Mouse (Mus musculus): ENCODE data around the gene Adamts8. TPM values are rescaled to one million over a fixed set of nuclear protein-coding genes. Genes with fewer than 3 reads are reported as not detected.

Adamts8 gene
- polyA plus RNA-seq, 1 experiment from 2014 or later, result 10.7 TPM

- no peaks in the 10 kb centered on the region for H3K4me1 ChIP-seq (ENCODE audit: insufficient read depth, low read depth, low read length)
- no peaks in the 10 kb centered on the region for H3K9me3 ChIP-seq (ENCODE audit: low read length)
- H3K9ac ChIP-seq (replicated peaks; ENCODE audit: low read depth), result no peak overlapping the region
- H3K27ac ChIP-seq (ENCODE audit: low read length), result no peak overlapping the region
- H3K27me3 ChIP-seq (replicated peaks; ENCODE audit: insufficient read depth, low read length), result no peaks in the 10 kb centered on the region
- TF ChIP-seq CTCF (IDR thresholded peaks at IDR 0.05), result no peak
- TF ChIP-seq EP300 (IDR thresholded peaks at IDR 0.05), result no peak
- H3K4me2 ChIP-seq (replicated peaks; ENCODE audit: low read depth, low read length), result no peak overlapping the region
- 90% methylated on average over 5 of the region's 5 CpGs for whole genome bisulfite sequencing
- DNase-seq (ENCODE audit: low spot score) (no peak), ATAC-seq (no peak)
- no peak overlapping the region for H3K4me3 ChIP-seq (ENCODE audit: low read depth, low read length)
- H3K36me3 ChIP-seq (ENCODE audit: insufficient read depth, low read length), result peaks cover 6% of the 10 kb centered on the region; the same call in 1 of the 2 replicates
These were observed 39.1 kb upstream of the Adamts8 start for GRCm38 (mm10) chr9:30903266-30903665.

DNA sequence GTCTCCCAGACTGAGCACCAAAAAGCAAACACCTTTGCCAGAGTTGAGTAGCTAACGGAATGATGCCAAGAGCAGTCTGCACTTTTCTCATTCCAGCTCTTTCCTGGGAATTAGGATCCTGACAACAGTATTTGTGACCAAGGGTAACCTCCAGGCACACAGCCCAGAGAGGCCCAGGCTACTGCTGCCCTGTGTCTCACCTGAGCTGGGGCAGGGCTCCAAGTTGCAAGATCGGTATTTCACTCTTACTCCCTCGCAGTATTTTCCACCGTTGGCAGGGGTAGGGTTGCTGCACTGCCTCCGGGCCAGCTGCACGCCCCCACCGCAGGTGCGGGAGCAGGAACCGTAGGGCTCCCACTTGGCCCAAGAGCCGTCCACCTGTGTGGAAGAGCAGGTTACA, 36.5 kb upstream of the Adamts8 start:
- Histone ChIP-seq H3K4me2 (replicated peaks; ENCODE audit: low read depth, low read length) (no peak overlapping the region), H3K4me3 (ENCODE audit: low read depth, low read length) (no peak overlapping the region), H3K27me3 (replicated peaks; ENCODE audit: insufficient read depth, low read length) (no peaks in the 10 kb centered on the region), H3K4me1 (ENCODE audit: insufficient read depth, low read depth, low read length) (no peaks in the 10 kb centered on the region), H3K27ac (ENCODE audit: low read length) (no peak overlapping the region), H3K9ac (replicated peaks; ENCODE audit: low read depth) (no peak overlapping the region), H3K9me3 (ENCODE audit: low read length) (no peaks in the 10 kb centered on the region), H3K36me3 (ENCODE audit: insufficient read depth, low read length) (peaks cover 6% of the 10 kb centered on the region; the same call in 1 of the 2 replicates)
- WGBS, result 61% methylated on average over 10 of the region's 10 CpGs
- ATAC-seq (peak; percentile 23; the same call in 1 of the 2 replicates), DNase-seq (ENCODE audit: low spot score) (peak; percentile 15)
- no peak for TF ChIP-seq EP300 (IDR thresholded peaks at IDR 0.05)
- no peak for TF ChIP-seq CTCF (IDR thresholded peaks at IDR 0.05)

DNA sequence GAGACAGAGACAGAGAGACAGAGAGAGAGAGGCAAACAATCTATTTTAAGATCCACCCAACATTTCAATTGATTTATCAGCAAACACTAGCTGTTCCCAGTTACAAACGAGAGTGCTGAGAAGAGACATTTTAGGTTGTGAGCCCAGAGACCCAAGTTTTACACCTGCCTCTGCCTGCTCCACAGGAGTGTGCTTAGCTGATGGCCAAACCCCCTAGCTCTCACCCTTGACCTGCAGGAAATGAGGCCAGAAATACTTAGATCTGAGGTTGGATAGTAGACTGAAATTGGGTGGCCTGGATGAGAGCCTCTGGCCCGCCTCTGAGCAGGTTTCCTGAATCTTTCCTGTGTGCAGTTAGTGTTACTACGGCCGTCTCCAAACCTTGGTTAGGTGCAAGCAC, 35.9 kb upstream of the Adamts8 start:
- DNase-seq (ENCODE audit: low spot score), result no peak
- H3K36me3 ChIP-seq (ENCODE audit: insufficient read depth, low read length), result peaks cover 6% of the 10 kb centered on the region; the same call in 1 of the 2 replicates
- no peaks in the 10 kb centered on the region for H3K27me3 ChIP-seq (replicated peaks; ENCODE audit: insufficient read depth, low read length)
- 80% methylated on average over 4 of the region's 4 CpGs for WGBS
- H3K27ac ChIP-seq (ENCODE audit: low read length), result no peak overlapping the region
- no peak for ATAC-seq
- H3K9me3 ChIP-seq (ENCODE audit: low read length), result no peaks in the 10 kb centered on the region
- no peak overlapping the region for H3K9ac ChIP-seq (replicated peaks; ENCODE audit: low read depth)
- no peaks in the 10 kb centered on the region for H3K4me1 ChIP-seq (ENCODE audit: insufficient read depth, low read depth, low read length)
- TF ChIP-seq EP300 (IDR thresholded peaks at IDR 0.05) (no peak), CTCF (IDR thresholded peaks at IDR 0.05) (no peak)
- H3K4me2 ChIP-seq (replicated peaks; ENCODE audit: low read depth, low read length), result no peak overlapping the region
- H3K4me3 ChIP-seq (ENCODE audit: low read depth, low read length), result no peak overlapping the region

DNA sequence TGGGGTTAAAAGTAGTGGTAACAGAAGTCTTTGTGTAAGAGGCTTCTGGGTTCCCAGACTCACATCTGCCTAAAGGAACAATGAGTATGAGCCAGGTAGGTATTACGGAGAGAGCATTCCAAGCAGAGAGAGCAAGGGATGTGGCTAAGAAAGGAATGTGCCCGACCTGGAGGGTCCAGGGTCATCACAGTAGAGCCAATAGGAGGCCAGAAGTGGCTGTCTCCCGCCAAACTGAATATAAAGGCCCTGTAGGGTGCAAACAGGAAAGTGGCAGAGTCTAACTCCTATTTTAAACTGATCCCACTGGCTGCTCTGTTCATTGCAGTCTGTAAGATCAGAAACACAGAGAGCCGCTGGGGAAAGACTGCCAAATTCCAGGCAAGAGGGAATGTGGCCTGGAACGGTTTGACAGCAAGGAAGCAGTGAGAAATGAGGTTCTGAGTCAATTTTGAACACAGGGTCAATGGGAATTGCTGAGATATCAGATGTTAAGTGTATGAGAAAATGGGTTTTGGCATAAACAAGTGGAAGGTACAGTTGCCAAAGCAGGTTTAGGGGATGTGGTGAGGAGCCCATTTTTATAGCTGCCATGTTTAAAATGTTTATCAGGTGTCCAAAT, 34.6 kb upstream of the Adamts8 start:
- H3K4me1 ChIP-seq (ENCODE audit: insufficient read depth, low read depth, low read length), result no peaks in the 10 kb centered on the region
- H3K27ac ChIP-seq (ENCODE audit: low read length), result no peak overlapping the region
- ATAC-seq (no peak), DNase-seq (ENCODE audit: low spot score) (peak; percentile 31)
- H3K36me3 ChIP-seq (ENCODE audit: insufficient read depth, low read length), result peaks cover 6% of the 10 kb centered on the region; the same call in 1 of the 2 replicates
- H3K27me3 ChIP-seq (replicated peaks; ENCODE audit: insufficient read depth, low read length), result no peaks in the 10 kb centered on the region
- no peak overlapping the region for H3K4me2 ChIP-seq (replicated peaks; ENCODE audit: low read depth, low read length)
- H3K9ac ChIP-seq (replicated peaks; ENCODE audit: low read depth), result no peak overlapping the region
- TF ChIP-seq CTCF (IDR thresholded peaks at IDR 0.05) (no peak), EP300 (IDR thresholded peaks at IDR 0.05) (no peak)
- H3K4me3 ChIP-seq (ENCODE audit: low read depth, low read length), result no peak overlapping the region
- WGBS, result 31% methylated on average over 5 of the region's 5 CpGs
- H3K9me3 ChIP-seq (ENCODE audit: low read length), result no peaks in the 10 kb centered on the region

- Histone ChIP-seq H3K4me3 (ENCODE audit: low read depth, low read length) (no peak overlapping the region), H3K4me2 (replicated peaks; ENCODE audit: low read depth, low read length) (no peak overlapping the region), H3K27me3 (replicated peaks; ENCODE audit: insufficient read depth, low read length) (no peaks in the 10 kb centered on the region), H3K4me1 (ENCODE audit: insufficient read depth, low read depth, low read length) (no peaks in the 10 kb centered on the region), H3K27ac (ENCODE audit: low read length) (no peak overlapping the region), H3K9me3 (ENCODE audit: low read length) (no peaks in the 10 kb centered on the region), H3K9ac (replicated peaks; ENCODE audit: low read depth) (no peak overlapping the region), H3K36me3 (ENCODE audit: insufficient read depth, low read length) (peaks cover 6% of the 10 kb centered on the region; the same call in 1 of the 2 replicates)
- ATAC-seq (no peak), DNase-seq (ENCODE audit: low spot score) (no peak)
- 57% methylated on average over 5 of the region's 5 CpGs for WGBS
- no peak for TF ChIP-seq CTCF (IDR thresholded peaks at IDR 0.05)
- TF ChIP-seq EP300 (IDR thresholded peaks at IDR 0.05), result no peak
These were observed 34.1 kb upstream of the Adamts8 start for GRCm38 (mm10) chr9:30908296-30908690.

GRCm38 (mm10) chr9:30908973-30909372, 33.4 kb upstream of the Adamts8 start:
- Histone ChIP-seq H3K4me2 (replicated peaks; ENCODE audit: low read depth, low read length) (no peak overlapping the region), H3K27ac (ENCODE audit: low read length) (no peak overlapping the region), H3K9me3 (ENCODE audit: low read length) (no peaks in the 10 kb centered on the region), H3K36me3 (ENCODE audit: insufficient read depth, low read length) (peaks cover 2% of the 10 kb centered on the region; the same call in 1 of the 2 replicates), H3K4me1 (ENCODE audit: insufficient read depth, low read depth, low read length) (no peaks in the 10 kb centered on the region), H3K27me3 (replicated peaks; ENCODE audit: insufficient read depth, low read length) (no peaks in the 10 kb centered on the region), H3K4me3 (ENCODE audit: low read depth, low read length) (no peak overlapping the region), H3K9ac (replicated peaks; ENCODE audit: low read depth) (no peak overlapping the region)
- DNase-seq (ENCODE audit: low spot score) (no peak), ATAC-seq (no peak)
- 78% methylated on average over 5 of the region's 5 CpGs for WGBS
- TF ChIP-seq EP300 (IDR thresholded peaks at IDR 0.05) (no peak), CTCF (IDR thresholded peaks at IDR 0.05) (no peak)
